Mouse (Mus musculus) heart, adult 2 months (tissue): ENCODE data around the gene Fkbp5.
"Not testable (repeated sequence)": the region's sequence is repeated elsewhere in the genome, so short reads cannot be mapped to it uniquely, and the experiment has no call there.

Experiments used
- CTCF ChIP-seq: fragments of 200-600 bp; IDR thresholded peaks from 2 replicates; pipeline ENCODE4 v1.8.1; 2022; ENCODE audit warnings: antibody characterized with exemption, mild to moderate bottlenecking, moderate library complexity
- EP300 ChIP-seq: fragments of 200-500 bp; IDR thresholded peaks from 2 replicates; pipeline ENCODE4 v1.6.1; 2011; ENCODE audit warnings: low read depth, low read length, control low read depth; ENCODE audit not compliant: insufficient read depth
- POLR2A ChIP-seq: fragments of 200-500 bp; IDR thresholded peaks from 2 replicates; pipeline ENCODE4 v1.6.1; 2011; ENCODE audit warnings: mild to moderate bottlenecking, low read depth, low read length, control low read depth; ENCODE audit not compliant: insufficient read depth

GRCm38 (mm10) chr17:28418481-28418880 lies 98.8 kb downstream of the Fkbp5 start:
- not testable (repeated sequence) for TF ChIP-seq CTCF, POLR2A, EP300
